Comparison of ENCODE assay signal across 15 mouse cellular contexts in genomic region chr17:45274894-45275293, GRCm38 (mm10).
DNase-seq lines count a peak whose midpoint lies in the region; ATAC-seq and TF ChIP-seq lines count a peak whose summit lies in the region.
"Had no signal": no experiment of that assay in that cellular context is flagged by ENCODE, and none has a peak within 500 bp of the region (broad histone marks: within the 10 kb centered on the region; RNA-seq: fewer than 3 reads in every experiment).

No protein-coding gene starts in this region.

- H3K27me3 ChIP-seq in hindbrain, postnatal 0 days (ENCODE audit: insufficient read depth, low read length): no peaks in the 10 kb centered on the region
- no peaks in the 10 kb centered on the region for H3K27me3 ChIP-seq in hindbrain, embryonic 14.5 days (ENCODE audit: control insufficient read depth, insufficient read depth, low read length)
- no peaks in the 10 kb centered on the region; the same call in 1 of the 2 replicates for H3K27me3 ChIP-seq in midbrain, embryonic 11.5 days (ENCODE audit: control insufficient read depth, insufficient read depth, low read length)
- no peaks in the 10 kb centered on the region for H3K27me3 ChIP-seq in midbrain, embryonic 13.5 days
- H3K27me3 ChIP-seq in Patski: no peaks in the 10 kb centered on the region
- no peaks in the 10 kb centered on the region for H3K27me3 ChIP-seq in intestine, embryonic 15.5 days (replicated peaks)

- no peak overlapping the region for H3K27ac ChIP-seq in hindbrain, postnatal 0 days
- H3K27ac ChIP-seq in hindbrain, embryonic 14.5 days: no peak overlapping the region
- no peak overlapping the region for H3K27ac ChIP-seq in midbrain, embryonic 11.5 days (ENCODE audit: low read depth, low read length)
- H3K27ac ChIP-seq in midbrain, embryonic 13.5 days: no peak overlapping the region
- H3K27ac ChIP-seq in intestine, embryonic 15.5 days: no peak overlapping the region

- in situ Hi-C loops in Patski (cut with MboI; ENCODE audit: low pct_unique_long_range_greater_than_20kb): loop anchor here (10.0 to 25.0 kb wide), 3 partner anchors 100 to 820 kb away; partner anchors contain the start of gene Supt3

- ATAC-seq in hindbrain, postnatal 0 days: 0 out of 2 replicates have a peak, but pooled peaks have one; percentile 51
- ATAC-seq in hindbrain, embryonic 14.5 days (ENCODE audit: low FRiP score): no peak
- ATAC-seq in midbrain, embryonic 11.5 days (ENCODE audit: low FRiP score): no peak
- no peak for ATAC-seq in midbrain, embryonic 13.5 days
- ATAC-seq in Patski: no peak
- ATAC-seq in intestine, embryonic 15.5 days: no peak

- peak; percentile 59 for TF ChIP-seq CTCF in hindbrain, postnatal 0 days (IDR thresholded peaks at IDR 0.05; ENCODE audit: low read depth)
- TF ChIP-seq CTCF in Patski (IDR thresholded peaks at IDR 0.05): peak; percentile 82

- H3K9ac ChIP-seq in hindbrain, postnatal 0 days (replicated peaks; ENCODE audit: low read length): no peak overlapping the region
- no peak overlapping the region for H3K9ac ChIP-seq in hindbrain, embryonic 14.5 days
- H3K9ac ChIP-seq in midbrain, embryonic 11.5 days (ENCODE audit: low read length): no peak overlapping the region
- H3K9ac ChIP-seq in midbrain, embryonic 13.5 days (replicated peaks): no peak overlapping the region
- H3K9ac ChIP-seq in intestine, embryonic 15.5 days: no peak overlapping the region
- H3K9ac ChIP-seq: heart, embryonic 12.5 days had no signal

- WGBS in hindbrain, postnatal 0 days: 75% methylated on average over 4 of the region's 4 CpGs
- 76% methylated on average over 4 of the region's 4 CpGs for WGBS in hindbrain, embryonic 14.5 days
- WGBS in midbrain, embryonic 11.5 days: 69% methylated on average over 4 of the region's 4 CpGs
- WGBS in midbrain, embryonic 13.5 days: 83% methylated on average over 4 of the region's 4 CpGs
- 63% methylated on average over 4 of the region's 4 CpGs for WGBS in intestine, embryonic 15.5 days

- H3K9me3 ChIP-seq in hindbrain, postnatal 0 days (ENCODE audit: low read length): 0 out of 2 replicates have a peak, but pooled peaks cover 5% of the 10 kb centered on the region
- H3K9me3 ChIP-seq in hindbrain, embryonic 14.5 days (ENCODE audit: control insufficient read depth, low read length): 0 out of 2 replicates have a peak, but pooled peaks cover 12% of the 10 kb centered on the region
- H3K9me3 ChIP-seq in midbrain, embryonic 11.5 days (ENCODE audit: control insufficient read depth, low read length): no peaks in the 10 kb centered on the region
- 0 out of 2 replicates have a peak, but pooled peaks cover 5% of the 10 kb centered on the region for H3K9me3 ChIP-seq in midbrain, embryonic 13.5 days
- H3K9me3 ChIP-seq in intestine, embryonic 15.5 days: no peaks in the 10 kb centered on the region

- H3K4me2 ChIP-seq in hindbrain, postnatal 0 days (ENCODE audit: low read depth, low read length): no peak overlapping the region
- H3K4me2 ChIP-seq in hindbrain, embryonic 14.5 days (replicated peaks): no peak overlapping the region
- H3K4me2 ChIP-seq in midbrain, embryonic 11.5 days: no peak overlapping the region
- no peak overlapping the region for H3K4me2 ChIP-seq in midbrain, embryonic 13.5 days (replicated peaks)
- no peak overlapping the region for H3K4me2 ChIP-seq in intestine, embryonic 15.5 days (replicated peaks)
- H3K4me2 ChIP-seq: heart, embryonic 12.5 days had no signal

- CTCF ChIA-PET in Patski (lab: Charles Lee): interaction anchor here (0.7 to 1.5 kb wide), 10 partner anchors 12 to 820 kb away, joined by 3 to 6 read pairs (median 4); partner anchors contain the start of gene Supt3

- no peak overlapping the region for H3K4me3 ChIP-seq in hindbrain, postnatal 0 days (ENCODE audit: low read length)
- H3K4me3 ChIP-seq in hindbrain, embryonic 14.5 days (replicated peaks; ENCODE audit: low read length): no peak overlapping the region
- H3K4me3 ChIP-seq in midbrain, embryonic 11.5 days (ENCODE audit: low read depth, low read length): no peak overlapping the region
- no peak overlapping the region for H3K4me3 ChIP-seq in midbrain, embryonic 13.5 days (replicated peaks)
- no peak overlapping the region for H3K4me3 ChIP-seq in intestine, embryonic 15.5 days (replicated peaks)
- H3K4me3 ChIP-seq: heart, embryonic 12.5 days; myocyte had no signal

- POLR2A ChIA-PET in Patski (lab: Charles Lee): no interaction called here

- no peaks in the 10 kb centered on the region for H3K4me1 ChIP-seq in hindbrain, postnatal 0 days (ENCODE audit: insufficient read depth, low read length)
- H3K4me1 ChIP-seq in hindbrain, embryonic 14.5 days (replicated peaks; ENCODE audit: control insufficient read depth, insufficient read depth, low read length): peaks cover 7% of the 10 kb centered on the region; the same call in 1 of the 2 replicates
- H3K4me1 ChIP-seq in midbrain, embryonic 11.5 days (ENCODE audit: control insufficient read depth, insufficient read depth, low read length): no peaks in the 10 kb centered on the region
- peaks cover 9% of the 10 kb centered on the region; the same call in 1 of the 2 replicates for H3K4me1 ChIP-seq in midbrain, embryonic 13.5 days (replicated peaks)
- 0 out of 2 replicates have a peak, but pooled peaks cover 6% of the 10 kb centered on the region for H3K4me1 ChIP-seq in intestine, embryonic 15.5 days (replicated peaks)
- H3K4me1 ChIP-seq: heart, embryonic 12.5 days had no signal

- no peaks in the 10 kb centered on the region for H3K36me3 ChIP-seq in hindbrain, postnatal 0 days (ENCODE audit: insufficient read depth, low read length)
- no peaks in the 10 kb centered on the region for H3K36me3 ChIP-seq in hindbrain, embryonic 14.5 days (replicated peaks; ENCODE audit: control insufficient read depth, insufficient read depth)
- H3K36me3 ChIP-seq in midbrain, embryonic 11.5 days (ENCODE audit: control insufficient read depth, insufficient read depth, low read length): no peaks in the 10 kb centered on the region
- no peaks in the 10 kb centered on the region for H3K36me3 ChIP-seq in midbrain, embryonic 13.5 days
- H3K36me3 ChIP-seq in intestine, embryonic 15.5 days: no peaks in the 10 kb centered on the region
- H3K36me3 ChIP-seq: G1E; heart, embryonic 12.5 days had no signal

- peak; percentile 51 for DNase-seq in hindbrain, postnatal 0 days (ENCODE audit: low spot score)
- DNase-seq in hindbrain, embryonic 14.5 days (ENCODE audit: low spot score): no peak
- DNase-seq in midbrain, embryonic 11.5 days (ENCODE audit: low spot score, missing footprints): peak; percentile 57
- no peak for DNase-seq in Patski (ENCODE audit: low read depth, low spot score)
- peak; percentile 15 for DNase-seq in induced T-regulatory cell, adult 2 months (ENCODE audit: low read depth)
- DNase-seq: adrenal gland, adult 2 months; layer of hippocampus, adult 9-11 months; lung, postnatal 36 days; right cerebral cortex, adult 18-20 months; thymus, postnatal 14 days had no signal

Comparison
In these comparisons a context has a peak if more than half of its experiments do, and no peak if none do; other contexts are left out.
1. DNase-seq: peak in hindbrain, postnatal 0 days (single experiment), midbrain, embryonic 11.5 days (single experiment) and induced T-regulatory cell, adult 2 months (single experiment); none in hindbrain, embryonic 14.5 days (single experiment) and Patski (single experiment).